Mouse (Mus musculus) ovary, adult 18-20 months (tissue): ENCODE results near the gene Nin.
"Not testable (repeated sequence)": the region's sequence is repeated elsewhere in the genome, so short reads cannot be mapped to it uniquely, and the experiment has no call there.

ENCODE experiments used
- DNase-seq: peaks from one replicate; pipeline ENCODE4 v3.0.0; 2022; ENCODE audit warnings: low spot score, mixed read lengths

Gene Nin

DNA sequence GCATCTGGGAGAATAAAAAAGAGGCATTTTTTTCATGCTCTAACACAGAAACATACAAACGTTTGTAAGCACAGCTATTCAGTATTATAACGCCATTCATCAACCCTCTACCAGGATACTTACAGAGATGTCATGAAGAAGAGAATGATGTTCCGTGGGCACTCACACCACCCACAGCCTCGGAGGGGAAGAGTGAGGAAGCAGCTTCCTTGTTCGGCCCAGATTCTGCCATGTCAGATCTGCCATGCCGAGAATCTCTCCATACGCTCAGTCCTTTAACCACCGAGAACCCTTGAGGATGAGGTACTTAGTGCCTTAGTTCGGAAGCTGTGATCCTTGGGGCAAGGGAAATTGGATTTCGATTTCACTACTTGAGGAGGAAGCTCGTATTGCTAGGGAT is at the start of gene Nin:
Gene Nin (minus strand): TSS at position 367 of the 400 bp plus-strand sequence.
- no peak for DNase-seq

DNA sequence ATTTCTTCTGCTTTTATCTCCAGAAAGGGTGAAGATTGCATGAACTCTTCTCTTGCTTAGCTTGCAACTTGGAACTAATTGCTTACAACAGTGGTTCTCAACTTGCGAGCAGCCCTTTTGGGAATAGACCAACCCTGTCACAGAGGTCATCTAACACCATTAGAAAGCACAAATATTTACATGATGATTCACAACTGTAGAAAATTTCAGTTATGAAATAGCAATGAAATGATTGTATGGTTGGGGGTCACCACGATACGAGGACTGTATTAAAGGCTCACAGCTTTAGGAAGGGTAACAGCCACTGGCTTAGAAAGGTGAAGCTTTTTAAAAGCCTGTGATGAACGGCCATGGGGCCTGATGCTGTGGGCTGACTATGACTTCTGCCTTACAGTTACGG is 47.5 kb upstream of the Nin start:
- DNase-seq = no peak

DNA sequence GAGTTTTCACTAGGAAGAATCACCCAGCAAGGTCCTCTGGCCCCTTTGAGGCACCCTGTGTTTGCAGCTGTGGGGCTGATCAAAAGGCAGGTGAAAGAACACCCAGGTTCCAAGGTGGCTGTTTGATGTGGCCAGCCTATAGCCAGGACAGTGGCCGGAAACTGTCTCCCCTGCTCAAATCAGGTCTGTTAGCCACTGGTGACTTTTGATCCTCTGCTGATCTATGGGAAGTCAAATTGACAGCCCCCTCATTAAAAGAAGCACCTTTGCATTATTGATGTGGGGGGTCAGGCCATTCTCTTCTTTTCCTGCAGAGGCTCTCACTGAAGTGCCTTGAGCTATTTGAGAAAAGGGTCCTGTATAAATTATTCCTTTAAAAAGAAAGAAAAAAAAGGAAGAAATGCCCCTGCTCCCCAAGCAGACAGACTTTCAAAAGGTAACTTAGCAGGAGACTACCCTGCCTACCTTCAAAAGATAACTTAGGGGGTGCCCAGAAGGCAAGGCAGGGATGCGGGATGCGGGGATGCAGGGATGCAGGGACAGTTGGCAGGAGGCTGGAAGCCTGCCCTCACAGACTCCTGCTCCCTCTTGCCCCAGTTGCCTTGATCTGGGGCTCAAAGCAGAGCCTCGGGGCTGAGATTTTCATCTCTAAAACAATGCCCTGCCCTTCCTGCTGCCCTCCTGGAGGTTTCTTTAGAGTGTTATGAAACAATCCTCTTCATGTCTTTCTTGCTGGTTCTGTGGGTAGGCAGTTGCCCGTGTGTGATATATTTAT is 44.0 kb upstream of the Nin start:
- DNase-seq = no peak

DNA sequence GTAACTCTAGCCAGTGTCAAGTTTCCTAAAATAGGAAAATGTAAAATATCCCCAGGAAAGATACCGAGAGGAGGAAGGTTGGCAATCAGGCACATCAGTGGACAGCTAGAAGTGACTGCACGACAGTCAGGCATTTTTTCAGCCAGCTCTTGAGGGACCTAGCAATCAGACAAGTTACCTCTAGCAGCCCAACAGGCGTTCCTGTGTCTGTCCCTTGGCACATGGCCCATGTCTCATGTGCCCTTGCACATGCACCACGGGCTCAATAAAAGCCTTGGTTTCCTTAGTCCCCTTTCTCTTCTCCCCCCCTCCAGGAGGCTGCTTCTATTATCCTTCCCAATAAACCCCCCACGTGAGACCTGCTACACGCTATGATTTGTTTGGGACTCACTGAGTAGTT is 42.7 kb upstream of the Nin start:
- DNase-seq = no peak

DNA sequence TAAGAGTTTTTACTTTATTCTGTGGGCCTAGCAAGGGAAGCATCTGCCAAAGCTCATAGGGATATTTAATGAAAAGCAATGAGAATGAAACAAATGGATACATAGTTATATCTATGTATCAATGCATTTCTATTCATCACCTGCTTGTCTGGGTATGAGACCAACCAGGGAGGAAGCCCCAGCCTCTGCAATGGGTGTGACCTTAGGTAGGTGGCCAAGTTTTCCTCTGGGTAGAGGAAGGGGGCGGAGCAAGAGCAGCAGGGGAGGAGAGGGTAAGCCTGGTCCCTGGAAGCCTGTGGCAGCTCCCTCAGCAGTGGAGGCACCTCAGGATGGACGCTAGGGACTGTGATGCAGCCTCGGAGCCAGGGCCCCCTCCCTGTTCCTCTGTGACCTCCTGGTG is 40.3 kb upstream of the Nin start, which contains the start of gene Abhd12b:
Gene Abhd12b (plus strand): TSS at position 301 of the 400 bp plus-strand sequence.
- no peak for DNase-seq

DNA sequence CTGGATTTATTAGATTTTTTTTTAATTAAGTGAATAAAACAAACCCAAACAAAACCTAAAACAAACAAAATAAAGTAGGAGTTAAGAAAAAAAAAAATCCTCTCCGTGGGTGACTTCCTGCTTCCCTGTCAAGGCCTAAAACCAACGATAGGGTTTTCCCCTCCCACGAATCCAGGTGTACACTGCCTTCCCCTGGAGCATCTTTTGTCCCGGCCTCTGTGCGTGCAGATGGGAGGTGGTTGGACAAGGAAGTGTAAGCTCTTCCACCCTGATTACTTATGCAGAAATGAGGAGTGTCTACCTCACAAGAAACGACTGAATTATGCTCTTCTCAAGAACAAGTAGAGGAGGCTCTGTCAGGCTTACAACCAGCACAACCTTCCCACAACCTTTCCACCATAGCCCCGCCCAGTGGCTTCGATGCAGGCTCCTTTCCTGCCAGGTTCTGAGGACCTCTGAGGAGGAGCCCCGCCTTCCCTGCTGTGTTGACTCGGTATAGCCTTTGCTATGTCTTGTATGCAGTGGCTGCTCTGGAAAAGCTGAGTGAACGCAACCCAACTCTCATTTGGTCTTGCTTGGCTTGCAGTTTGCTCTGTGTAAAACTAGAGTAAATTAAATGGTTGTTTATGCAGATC is 35.2 kb upstream of the Nin start:
- no peak for DNase-seq

DNA sequence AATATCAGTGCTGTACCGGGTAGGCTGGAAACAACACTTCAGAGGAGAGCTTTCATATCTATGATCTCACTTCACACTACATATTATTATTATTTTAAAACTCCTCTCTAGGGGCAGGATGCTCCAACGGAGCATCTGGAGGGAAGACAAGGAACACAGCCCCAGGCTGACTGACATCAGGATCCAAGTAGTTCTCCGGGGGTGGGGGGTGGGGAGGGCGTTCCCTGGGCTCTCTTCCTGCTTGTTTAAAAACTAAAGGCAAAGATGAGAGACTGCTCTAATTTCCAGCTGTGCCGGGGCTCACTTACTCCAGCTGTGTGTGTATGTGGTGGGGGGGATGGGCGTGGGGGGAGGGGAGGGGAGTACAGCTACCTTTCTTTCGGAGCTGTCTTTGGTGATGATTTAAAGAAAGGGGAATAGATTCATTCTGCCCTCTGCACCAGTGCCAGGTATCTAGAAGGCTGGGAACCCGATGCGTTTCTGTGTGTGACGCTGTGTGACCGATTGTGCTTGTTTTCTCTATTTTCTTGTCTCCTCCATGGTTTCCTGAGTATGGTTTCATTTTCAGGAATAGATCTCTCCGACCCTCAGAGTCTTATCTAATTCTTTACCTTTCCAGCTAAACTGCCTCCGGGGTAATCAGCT is 34.6 kb upstream of the Nin start:
- DNase-seq = no peak

DNA sequence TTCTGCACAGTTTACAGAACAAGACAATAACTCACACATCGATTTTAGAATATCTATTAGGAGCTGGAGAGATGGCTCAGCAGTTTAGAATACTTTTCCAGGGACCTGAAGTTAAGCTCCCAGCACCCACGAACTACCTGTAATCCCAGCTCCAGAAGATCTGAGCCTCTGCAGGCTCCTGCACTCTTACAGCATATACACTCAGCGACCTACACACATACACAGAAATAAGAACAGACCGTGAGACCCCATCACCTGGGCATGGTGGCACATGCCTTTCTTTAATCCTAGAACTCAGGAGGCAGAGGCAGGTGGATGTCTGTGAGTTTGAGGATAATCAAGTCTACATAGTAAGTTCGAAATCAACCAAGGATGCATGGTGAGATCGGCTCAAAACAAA is 32.1 kb upstream of the Nin start:
- no peak for DNase-seq

DNA sequence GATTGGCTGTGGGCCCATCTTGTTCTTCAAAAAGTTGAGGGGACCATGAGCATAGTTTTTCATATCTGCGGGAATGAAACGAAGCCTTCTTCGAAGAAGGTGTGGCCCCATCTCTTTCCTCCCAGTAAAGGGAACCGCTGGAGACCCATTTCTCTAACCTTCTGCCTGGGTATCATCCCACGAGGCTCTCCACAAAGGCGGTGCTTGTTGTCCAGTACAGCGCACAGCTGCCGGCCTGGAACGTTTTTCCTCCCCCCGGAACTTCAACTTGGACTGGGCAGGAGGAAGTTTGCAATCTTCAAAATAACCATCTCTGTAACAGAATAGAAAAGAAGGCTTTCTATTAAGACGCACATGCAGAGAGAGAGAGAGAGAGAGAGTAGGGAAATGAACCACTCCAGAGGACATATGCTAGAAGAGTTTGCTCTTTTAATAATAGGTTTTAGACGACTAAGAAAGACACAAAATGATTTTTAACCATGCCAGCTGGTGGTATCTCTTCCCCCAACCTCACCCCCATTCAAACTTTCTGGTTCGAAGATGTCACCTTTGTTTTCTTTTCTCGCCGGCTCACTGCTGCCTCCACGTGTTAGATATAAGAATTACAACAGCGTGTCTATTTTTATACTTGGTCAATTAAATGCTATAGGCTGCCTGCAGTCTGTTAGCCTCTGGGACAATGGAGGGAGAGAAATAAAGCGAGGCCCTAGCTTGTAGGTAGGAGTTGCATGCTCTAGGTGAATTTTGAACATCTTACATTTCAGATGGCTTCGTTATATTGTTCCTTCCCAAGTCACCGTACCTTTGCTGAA is 31.3 kb upstream of the Nin start:
- DNase-seq = no peak

DNA sequence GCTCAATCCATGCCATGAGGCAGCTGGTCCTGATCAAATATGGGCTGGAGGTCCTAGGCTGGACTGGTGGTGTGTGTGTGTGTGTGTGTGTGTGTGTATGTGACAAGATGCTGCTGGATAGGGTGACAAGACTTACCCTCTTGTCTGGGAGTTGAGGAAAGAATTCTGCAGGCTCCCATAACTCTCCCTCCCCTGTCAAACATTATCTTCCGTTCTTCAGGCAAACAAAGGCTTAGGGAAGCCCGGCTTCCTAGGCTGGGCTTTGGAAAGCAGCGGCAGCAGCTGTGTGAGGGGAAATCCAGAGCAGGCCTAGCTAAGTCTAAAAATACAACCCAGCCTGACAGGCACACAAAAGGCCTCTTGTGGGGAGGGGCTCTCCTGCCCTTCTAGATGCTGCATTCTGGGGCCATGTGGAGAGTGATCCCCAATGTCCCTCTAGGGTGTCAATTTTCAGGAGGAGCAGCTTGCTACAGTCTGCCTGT is 30.6 kb upstream of the Nin start:
- not testable (repeated sequence) for DNase-seq

DNA sequence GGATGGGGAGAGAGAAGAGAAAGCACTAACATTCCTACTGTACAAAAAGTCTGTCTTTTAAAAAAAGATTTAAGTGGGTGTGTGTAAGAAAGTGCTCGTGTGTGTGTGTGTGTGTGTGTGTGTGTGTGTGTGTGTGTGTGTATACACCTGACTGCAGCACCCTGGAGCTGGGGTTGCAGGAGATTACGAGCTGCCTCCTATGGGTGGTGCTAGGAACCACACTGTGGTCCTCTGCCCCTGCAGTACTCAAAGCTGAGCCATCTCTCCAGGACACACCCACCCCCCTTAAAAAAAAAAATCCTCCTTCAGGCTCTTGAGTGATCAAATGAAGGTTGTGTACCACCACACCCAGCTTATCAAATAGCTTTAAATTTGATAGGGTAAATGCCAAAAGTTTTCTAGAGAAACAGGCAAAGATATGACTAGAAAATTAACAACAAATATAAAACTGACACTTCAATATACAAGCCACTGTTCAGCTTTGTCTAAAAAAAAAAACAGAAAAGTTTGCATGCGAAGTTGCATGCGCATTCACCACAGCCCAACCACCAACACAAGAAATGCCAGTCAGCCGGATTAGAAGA is 27.6 kb upstream of the Nin start:
- no peak for DNase-seq

DNA sequence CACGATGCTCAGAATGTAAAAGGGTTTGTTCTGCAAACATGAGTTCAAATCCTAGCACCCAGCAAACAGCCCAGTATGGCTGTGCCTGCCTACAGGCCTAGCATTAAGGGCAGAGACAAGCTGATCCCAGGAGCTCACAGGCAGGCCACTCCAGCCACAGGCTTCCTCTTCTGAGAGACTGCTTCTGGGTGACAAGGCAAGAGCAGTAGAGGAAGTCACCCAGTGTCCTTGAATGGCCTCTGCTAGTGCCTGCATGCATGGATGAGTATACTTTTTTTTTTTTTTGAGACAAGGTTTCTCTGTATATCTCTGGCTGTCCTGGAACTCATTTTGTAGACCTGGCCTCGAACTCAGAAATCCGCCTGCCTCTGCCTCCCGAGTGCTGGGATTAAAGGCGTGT is 27.0 kb upstream of the Nin start:
- no peak for DNase-seq

DNA sequence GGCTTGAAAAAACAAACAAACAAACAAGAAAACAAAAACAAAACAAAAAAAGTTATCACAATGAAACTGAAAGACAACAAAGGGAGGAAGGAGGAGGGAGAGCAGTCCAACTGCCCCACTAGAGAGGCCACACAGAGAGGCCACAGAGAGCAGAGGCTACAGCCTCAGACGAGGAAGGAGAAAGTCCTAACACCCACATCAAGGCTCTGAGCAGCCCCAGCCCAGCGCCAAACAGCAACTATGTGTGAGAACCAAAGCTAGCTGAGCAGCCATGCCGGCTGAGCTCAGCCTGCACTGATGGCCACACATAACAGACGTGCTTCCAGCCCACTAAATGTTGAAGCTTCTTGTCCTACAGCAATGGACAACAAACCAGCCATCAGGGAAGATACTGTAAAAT is 26.4 kb upstream of the Nin start:
- no peak for DNase-seq

DNA sequence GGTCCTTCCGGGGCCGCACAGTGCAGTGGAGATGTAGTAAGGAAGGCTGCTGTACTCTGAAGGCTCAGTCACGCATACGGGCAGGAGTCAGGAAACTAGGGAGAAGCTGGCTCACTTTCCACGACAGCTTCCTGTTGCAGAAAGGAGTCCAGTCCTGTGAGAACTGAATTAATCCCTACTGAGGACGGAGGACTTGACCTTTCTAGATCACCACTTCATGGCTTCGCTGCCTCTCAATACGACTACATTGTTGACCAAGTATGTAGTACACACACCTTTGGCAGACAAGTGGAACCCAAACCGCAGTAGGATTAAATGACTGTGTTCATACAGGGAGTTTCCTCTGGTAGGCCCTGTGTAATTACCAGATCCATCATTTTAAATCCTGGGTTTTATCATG is 24.1 kb upstream of the Nin start:
- no peak for DNase-seq

DNA sequence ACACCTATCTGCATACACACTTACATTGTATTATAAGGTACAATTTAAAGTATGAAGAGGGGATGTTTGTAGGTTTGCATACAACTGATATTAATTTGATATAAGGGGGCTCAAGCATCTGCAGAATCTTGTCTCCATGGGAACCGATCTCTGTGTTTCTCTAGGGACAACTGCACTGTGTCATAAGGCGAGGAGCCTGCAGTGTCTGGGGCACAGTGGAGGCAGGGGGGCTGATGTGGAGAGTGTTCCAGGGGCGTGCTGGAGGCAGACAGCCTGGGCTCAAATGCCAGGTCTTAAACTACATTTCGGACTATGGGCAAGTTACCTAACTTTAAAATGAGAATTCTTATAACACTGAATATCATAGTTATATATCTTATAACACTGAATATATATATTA is 23.6 kb upstream of the Nin start:
- no peak for DNase-seq

DNA sequence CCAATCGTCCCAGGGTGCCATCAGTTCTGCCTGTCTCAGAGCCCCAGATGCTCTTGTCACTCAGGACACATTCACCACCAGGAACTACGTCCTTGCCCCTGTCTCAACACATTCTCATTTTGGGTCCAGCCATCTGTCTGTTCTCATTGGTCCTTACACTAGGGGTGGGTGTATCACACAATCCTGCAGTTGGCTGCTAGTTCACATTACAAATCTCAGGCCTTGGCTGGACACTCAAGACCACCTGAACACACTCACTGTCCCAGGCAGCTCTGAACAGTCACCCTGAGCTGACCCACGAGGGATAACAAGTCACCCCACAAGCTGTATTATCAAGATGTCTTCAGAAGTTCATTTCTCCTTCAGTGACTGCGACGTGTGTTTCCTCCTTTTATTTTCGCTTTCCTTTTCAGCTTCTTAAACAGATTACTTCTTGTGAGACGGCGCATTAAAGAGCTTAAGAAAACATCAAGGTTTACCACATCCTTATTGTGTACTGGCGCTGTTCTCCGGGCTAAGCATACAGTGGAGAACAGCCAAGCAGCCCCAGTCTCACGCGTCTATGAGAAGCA is 22.8 kb upstream of the Nin start:
- no peak for DNase-seq

DNA sequence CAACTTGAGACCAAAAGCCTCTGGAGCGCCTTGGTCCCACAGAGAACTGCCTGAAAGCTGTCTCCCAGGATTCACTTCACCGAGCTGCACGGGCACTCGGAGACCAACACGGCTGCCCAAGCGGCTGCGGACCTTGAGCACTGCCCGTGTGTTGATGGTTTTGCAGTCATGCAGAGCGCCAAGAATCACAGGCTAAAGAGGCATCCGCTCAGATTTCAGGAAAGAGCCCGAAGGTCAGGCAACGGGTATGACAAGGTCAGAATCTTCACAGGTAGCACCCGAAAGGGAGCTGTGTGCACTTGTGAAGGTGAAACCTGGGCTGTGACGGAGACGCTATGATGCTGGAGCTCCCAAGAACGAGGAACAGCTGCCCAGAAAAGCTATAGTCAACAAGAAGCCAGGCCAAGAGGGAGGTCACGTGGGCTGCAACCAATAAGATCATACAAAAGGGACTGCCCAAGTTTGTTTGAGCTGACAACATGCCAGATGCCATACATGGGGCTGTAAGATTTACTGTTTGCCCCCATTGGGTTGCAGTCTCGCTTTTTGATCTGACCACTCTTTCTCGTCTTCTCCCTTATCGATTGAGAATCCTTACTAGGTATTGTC is 21.2 kb upstream of the Nin start:
- no peak for DNase-seq

DNA sequence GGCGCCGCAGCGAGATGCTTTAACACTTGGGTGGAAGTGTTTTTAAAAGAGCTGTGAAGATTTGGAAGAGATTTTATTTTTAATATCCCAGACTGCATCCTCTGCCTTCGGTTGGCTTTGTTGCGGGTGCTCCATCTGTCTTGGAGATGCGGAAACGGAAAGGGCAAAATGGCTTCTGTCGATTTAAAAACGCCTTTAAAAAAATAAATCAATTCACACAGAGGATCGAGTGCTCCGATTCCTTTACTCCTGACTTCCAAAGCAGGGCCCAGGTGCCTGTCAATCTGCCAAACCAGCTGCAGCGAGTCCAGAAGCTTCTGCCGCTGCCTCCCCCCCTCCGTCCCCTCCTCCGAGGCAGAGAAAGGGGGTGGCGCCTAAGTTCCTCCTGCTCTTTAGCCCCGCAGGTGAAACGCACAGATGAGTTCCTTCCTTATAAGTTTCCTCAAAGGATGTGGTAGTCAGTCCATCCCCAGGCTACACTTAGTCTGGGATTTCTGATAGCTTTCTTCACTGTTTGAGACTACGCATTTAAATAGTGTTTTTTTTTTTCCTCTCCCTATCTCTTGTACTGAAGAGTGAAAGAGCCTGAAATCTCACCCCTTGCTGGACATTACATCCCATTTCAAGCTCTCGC is 17.6 kb upstream of the Nin start:
- no peak for DNase-seq

DNA sequence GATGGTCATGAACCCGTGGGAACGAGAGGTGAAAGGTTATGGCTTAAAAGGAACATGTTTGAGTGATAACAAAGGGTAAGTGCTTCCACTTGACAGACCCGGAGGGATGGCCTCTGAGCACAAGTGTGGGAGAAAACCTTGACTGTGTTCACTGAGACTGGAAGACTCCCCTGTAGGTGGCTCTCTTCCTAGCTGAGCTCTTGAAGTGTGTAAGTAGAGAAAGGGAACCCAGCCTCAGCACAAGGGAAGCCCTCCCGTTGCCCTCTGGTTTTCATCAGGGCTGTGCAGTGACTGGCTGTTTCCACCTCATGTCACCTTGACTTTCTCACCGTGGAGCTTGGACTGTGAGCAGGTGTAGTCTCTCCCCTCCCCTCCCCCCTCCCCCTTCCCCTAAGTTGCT is 15.6 kb upstream of the Nin start:
- no peak for DNase-seq

DNA sequence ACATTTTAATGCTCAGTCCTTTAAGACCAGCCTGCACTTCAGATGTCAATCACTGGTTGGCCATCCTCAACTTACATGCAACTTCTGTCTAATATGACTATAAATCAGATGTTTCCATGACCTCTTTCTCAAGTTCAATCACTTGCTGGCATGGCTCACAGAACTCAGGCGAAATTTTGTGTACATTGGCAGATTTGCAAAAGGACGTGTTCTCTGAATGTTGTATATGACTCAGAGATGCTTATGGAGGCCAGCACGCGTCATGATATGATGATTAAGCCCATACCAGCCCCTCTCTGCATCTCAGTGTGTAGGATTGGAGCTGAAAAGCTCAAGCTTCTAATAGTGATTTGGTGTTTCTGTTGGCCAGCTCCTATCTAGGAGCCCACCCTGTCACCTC is 13.1 kb upstream of the Nin start:
- no peak for DNase-seq

DNA sequence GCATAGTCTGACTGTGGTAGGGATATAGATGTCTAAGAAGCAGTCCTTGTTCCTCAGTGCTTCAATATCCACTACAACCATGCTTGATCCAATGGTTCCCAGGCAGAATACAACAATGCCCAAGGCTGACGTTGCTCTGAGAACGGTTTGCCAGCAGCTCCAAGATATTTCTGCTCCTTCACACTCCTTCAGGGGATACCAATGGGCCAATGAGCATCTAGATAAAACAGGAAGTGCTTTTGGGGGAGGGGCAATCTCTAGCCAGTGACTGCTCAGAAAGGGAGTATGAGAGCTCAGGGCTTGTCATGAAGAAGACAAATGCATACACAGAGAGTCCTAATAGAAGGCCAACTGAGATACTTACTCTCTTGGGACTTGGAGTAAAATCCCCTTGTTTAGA is 6.0 kb upstream of the Nin start:
- no peak for DNase-seq
